Mouse (Mus musculus) urinary bladder, postnatal 4 days (tissue): ENCODE measurements around the gene Nudcd3.

Experiments used
- DNase-seq, 2 experiments: peaks; one replicate each; pipeline ENCODE4 v3.0.0; 2021 to 2022; ENCODE audit warnings: low spot score in 2 of 2

Nudcd3 gene

DNA sequence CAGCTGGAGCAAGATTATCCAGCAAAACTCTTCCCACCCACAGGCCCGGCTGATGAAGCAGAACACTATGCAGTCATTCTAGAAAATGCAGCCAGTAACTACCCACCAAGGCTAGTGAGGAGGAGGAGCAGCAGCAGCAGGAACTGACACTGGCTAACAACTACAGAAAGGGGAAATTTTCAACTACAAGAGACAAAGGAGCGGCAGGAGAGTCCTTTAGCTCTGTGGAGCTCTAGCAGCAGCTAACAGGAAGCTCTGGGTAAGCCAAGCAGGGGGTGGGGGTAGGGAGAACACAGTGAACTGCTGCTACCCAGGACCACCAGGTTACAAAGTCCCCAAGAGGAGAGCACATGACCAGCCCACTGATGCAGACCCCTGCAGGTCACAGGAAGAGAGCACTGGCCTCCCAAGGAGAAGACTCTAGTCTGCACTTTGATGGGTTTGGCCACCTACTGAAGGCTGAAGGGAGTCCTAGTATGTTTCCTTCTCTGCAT is 21.5 kb downstream of the Nudcd3 start:
- DNase-seq, result no peak

- no peak for DNase-seq
Observed at GRCm38 (mm10) chr11:6177781-6178420, 22.3 kb downstream of the Nudcd3 start.

- DNase-seq, result no peak
Observed at GRCm38 (mm10) chr11:6175506-6175905, 24.7 kb downstream of the Nudcd3 start.

DNA sequence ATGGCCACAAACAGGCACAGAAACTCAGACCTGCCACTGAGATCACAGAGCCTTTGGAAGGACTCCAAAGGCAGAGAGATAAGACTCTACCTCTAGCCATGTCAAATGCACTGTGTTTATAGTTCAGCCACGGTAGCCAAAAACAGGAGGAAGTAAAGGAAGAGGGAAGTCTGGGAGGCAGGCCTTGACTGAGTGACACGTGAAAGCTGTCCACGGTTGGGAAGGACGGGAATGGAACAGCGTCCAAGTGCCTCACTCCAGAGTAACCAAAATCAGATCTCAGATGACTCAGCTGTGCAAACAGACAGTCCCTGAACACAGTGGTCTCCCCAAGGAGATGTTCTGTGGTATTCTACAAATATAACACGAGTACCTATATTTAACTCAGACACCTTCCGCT is 25.5 kb downstream of the Nudcd3 start:
- DNase-seq, result no peak

DNA sequence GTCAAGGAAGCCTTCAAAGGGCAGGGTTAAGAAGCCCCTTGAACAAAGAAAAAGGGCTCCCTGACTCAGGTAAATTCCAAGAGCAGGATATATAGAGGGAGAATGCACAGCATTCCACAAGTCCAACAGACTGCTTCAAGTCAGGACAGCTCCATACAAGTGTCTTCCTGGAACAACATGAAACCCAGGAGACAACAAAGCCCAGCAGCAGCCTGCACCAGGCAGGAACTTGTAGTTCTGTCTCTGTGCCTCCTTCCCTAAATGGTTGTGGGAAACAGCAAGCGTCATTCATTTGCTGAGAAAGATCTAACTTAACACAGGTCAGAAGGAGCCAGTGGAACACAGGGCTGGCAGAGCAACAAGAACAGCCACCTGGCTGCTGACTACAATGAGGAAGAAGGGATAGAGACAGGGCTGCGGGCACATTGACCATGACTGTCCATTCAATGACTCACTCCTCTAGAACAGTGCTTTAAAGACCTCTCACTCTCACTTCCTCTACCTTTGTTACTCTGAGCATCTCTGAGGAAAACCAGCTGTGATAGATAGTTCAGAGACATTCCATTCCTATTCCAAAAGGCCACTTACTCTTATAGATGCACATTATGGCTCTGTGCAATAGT is 31.1 kb downstream of the Nudcd3 start:
- DNase-seq, result no peak

GRCm38 (mm10) chr11:6166351-6166750 is 33.9 kb downstream of the Nudcd3 start:
- no peak for DNase-seq

DNA sequence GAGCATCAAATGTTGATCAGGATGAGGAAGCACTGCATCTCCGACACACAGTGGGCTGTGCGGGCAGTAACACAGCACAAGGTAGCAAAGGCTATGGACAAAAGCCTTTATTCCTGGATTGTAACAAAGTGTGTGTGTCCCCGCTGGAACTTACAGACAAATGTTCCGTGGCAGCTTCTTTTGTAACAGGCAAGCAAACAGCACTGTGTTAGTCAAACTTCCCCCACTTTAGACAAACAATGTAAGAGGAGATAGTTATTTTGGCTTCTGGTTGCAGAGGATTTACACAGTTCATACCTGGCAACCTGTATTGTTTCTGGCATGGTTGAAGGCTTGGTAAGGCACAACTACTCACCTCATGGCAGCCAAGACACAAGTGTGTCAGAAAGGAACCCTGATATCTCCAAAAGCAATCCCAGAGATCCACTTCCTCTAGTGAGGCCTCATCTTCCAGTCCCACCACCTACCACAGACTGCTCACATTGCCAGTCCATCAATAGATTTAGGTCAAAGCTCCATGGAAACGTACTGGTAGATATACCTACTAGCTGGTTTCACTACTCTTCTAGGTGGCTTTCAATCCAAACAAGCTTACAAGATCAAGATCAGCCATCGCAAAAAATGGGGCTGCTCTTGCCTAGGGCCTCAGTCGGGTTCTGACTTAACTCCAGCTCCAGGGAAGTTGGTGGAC is 34.7 kb downstream of the Nudcd3 start:
- DNase-seq, result no peak

GRCm38 (mm10) chr11:6164781-6165180 is 35.4 kb downstream of the Nudcd3 start:
- no peak for DNase-seq

DNA sequence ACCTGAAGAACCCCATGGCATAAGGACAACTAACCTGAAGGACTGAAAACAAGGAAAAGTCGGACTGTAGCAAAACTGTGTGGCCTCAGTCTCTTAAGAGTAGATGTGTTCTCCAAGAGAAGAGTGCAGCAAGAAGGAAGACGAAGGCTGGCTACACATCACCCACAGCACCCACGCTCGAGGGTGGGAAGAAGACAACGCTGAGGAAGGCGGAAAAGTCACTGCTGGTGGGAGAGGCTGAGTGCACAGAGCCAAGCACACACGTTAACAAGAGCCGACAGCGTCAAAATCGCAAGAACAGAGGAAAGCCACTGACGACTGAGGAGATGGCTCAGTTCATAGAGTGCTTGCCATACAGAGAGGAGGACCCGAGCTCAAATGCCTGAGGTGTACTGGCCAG is 36.5 kb downstream of the Nudcd3 start:
- no peak for DNase-seq

GRCm38 (mm10) chr11:6163062-6163461 is 37.2 kb downstream of the Nudcd3 start:
- no peak for DNase-seq

- DNase-seq, result no peak
Observed at GRCm38 (mm10) chr11:6161549-6161948, 38.7 kb downstream of the Nudcd3 start.

DNA sequence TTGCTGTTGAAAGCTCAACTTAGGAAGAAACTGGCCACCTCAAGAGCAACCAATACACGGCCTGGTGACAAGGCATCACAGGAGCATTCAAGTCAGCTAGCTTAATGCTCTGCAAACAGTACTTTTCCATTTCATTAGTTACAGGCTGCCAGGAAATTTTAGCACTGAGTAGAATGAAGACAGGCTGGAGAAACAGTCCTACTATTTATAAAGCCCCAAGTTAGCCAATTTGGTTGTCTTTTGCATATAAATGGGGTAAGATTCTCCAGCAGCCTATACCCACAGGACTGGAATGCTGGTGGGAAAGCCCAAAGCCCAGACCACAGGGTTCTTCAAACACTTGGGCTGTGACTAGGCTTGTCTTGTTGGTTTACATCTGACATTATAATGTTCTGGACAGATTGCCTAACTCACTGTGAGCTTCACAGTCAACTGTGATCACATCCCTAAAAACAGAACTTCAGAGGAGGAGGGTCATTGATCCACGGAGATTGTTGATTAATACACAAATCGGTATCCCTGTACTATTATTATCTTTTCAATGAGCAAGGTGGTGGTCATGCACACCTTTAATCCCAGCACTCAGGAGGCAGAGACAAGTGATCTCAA is 39.4 kb downstream of the Nudcd3 start:
- DNase-seq, result no peak

DNA sequence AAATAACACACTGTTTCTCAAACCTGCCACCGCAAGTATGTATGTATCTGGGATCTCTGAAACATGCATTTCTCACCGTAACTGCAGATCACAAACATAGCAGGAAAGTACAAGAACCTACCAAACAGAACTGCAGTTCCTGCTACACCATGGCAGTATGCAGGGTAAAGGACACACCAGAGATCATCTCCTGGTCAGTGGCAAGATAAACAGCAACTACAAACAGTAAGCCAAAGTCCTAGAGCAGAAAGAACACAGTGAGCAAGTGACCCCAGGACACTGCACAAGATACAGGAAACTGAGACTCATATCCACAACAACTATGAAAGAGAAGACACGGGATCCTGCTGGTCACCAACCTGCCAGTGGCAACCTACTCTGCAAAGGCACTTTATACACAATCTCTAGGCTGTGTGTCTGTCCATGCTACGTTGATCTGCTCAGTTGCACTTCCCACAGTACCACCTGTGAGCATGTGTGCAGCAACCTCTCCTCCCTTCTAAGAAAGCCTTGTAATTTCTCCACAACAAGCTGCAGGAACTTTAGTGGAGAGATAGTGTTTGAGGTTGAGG is 40.4 kb downstream of the Nudcd3 start:
- no peak for DNase-seq

DNA sequence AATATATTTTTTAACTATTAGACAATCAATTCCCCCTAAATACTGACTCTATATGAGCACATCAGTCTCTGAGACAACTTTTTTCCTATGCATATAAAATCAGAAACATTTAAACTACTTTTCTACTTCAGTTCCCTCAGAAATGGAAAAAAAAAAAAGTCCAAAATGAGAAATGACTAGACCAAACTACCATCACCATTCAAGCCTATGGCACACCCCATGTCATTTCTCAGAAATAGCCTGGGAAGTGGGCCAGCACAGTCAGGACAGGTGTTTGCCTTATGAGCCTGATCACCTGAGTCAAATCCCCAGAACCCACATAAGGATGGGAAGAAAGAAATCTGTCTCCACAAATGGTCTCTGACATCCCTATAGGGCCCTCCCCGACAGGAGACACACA is 41.7 kb downstream of the Nudcd3 start:
- no peak for DNase-seq

- DNase-seq, result no peak
Observed at GRCm38 (mm10) chr11:6157119-6157518, 43.1 kb downstream of the Nudcd3 start.

- DNase-seq, result no peak
Observed at GRCm38 (mm10) chr11:6156651-6157050, 43.6 kb downstream of the Nudcd3 start.

- DNase-seq, result no peak
Observed at GRCm38 (mm10) chr11:6154211-6154701, 46.0 kb downstream of the Nudcd3 start.

GRCm38 (mm10) chr11:6152864-6153263 is 47.4 kb downstream of the Nudcd3 start:
- DNase-seq, result no peak

- DNase-seq, result no peak
Observed at GRCm38 (mm10) chr11:6138233-6138950, 61.8 kb downstream of the Nudcd3 start.

DNA sequence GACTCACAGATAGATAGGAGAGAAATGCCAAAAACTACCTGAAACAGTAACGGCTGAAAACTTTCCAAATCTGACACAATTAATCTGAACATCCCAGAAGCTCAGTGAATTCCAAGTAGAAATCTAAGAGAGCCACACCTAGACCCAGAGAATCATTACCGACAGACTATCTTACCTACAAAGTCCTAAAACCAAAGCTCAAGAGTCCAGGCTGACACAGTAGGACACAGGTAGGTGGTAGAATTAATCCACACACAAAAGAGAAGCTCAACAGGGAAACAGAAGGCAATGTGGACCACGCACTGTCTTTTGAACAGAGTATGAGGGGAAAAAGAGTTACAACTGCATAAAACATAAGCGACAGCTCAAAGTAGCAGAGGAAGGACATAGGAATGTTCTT is 67.3 kb downstream of the Nudcd3 start:
- no peak for DNase-seq

DNA sequence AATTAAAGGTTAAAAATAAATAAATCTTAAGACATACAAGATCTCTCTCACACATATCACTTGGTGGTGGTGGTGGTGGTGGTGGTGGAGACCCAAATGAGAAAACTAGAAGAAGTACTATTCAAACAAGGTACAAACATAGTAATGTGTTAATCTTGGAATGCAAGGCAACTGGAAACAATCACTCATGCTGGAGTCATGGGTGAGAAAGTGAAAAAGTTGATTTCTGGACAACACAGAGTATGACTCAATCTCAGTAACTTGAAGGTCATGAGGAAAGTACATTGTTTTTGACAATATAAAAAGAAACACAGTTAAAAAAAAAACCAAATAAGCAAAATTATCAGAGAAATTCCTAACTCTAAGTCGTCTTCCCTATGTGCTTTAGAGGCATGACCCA is 69.6 kb downstream of the Nudcd3 start:
- DNase-seq, result no peak
